In genomic region chr9:106692973-106693481, GRCm38 (mm10) we compare ENCODE assay signal across 25 mouse cellular contexts. TPM values are rescaled to one million over a fixed set of nuclear protein-coding genes. Genes with fewer than 3 reads are reported as not detected.
DNase-seq lines count a peak whose midpoint lies in the region; ATAC-seq lines count a peak whose summit lies in the region.
"Had no signal": no experiment of that assay in that cellular context is flagged by ENCODE, and none has a peak within 500 bp of the region (broad histone marks: within the 10 kb centered on the region; RNA-seq: fewer than 3 reads in every experiment).

No protein-coding gene starts in this region.

- H3K9ac ChIP-seq in hindbrain, embryonic 15.5 days = no peak overlapping the region
- H3K9ac ChIP-seq in neural tube, embryonic 13.5 days = no peak overlapping the region
- H3K9ac ChIP-seq: heart, embryonic 13.5 days; limb, embryonic 15.5 days; liver, embryonic 15.5 days; midbrain, embryonic 13.5 days; stomach, embryonic 15.5 days had no signal

- intact Hi-C loops in gastrocnemius, postnatal 14 days (cut with DNase I; ENCODE audit: low total_unique reads) = no loop called here

- H3K36me3 ChIP-seq in hindbrain, embryonic 15.5 days = peaks cover 26% of the 10 kb centered on the region
- H3K36me3 ChIP-seq in hindbrain, embryonic 10.5 days = peaks cover 68% of the 10 kb centered on the region
- H3K36me3 ChIP-seq in neural tube, embryonic 13.5 days = peaks cover 56% of the 10 kb centered on the region

- peak; percentile 68 for ATAC-seq in hindbrain, embryonic 15.5 days (ENCODE audit: low FRiP score, low read depth)
- peak; percentile 75 for ATAC-seq in neural tube, embryonic 13.5 days (ENCODE audit: low read depth)
- ATAC-seq: lung, postnatal 0 days; midbrain, embryonic 13.5 days had no signal

- H3K27me3 ChIP-seq in hindbrain, embryonic 15.5 days = no peaks in the 10 kb centered on the region
- H3K27me3 ChIP-seq in hindbrain, embryonic 10.5 days (ENCODE audit: insufficient read depth, poor library complexity, severe bottlenecking) = no peaks in the 10 kb centered on the region
- H3K27me3 ChIP-seq in neural tube, embryonic 13.5 days = no peaks in the 10 kb centered on the region
- H3K27me3 ChIP-seq: heart, embryonic 13.5 days; limb, embryonic 15.5 days; liver, embryonic 15.5 days; midbrain, embryonic 13.5 days; stomach, embryonic 15.5 days had no signal

- no peak overlapping the region for H3K4me2 ChIP-seq in hindbrain, embryonic 15.5 days
- H3K4me2 ChIP-seq in neural tube, embryonic 13.5 days = no peak overlapping the region
- H3K4me2 ChIP-seq: heart, embryonic 13.5 days; limb, embryonic 15.5 days; liver, embryonic 15.5 days; midbrain, embryonic 13.5 days; stomach, embryonic 15.5 days had no signal

- WGBS in hindbrain, embryonic 15.5 days = 77% methylated on average over 11 of the region's 11 CpGs
- WGBS in hindbrain, embryonic 10.5 days = 95% methylated on average over 11 of the region's 11 CpGs
- 90% methylated on average over 11 of the region's 11 CpGs for WGBS in neural tube, embryonic 13.5 days

- no peak overlapping the region for H3K4me3 ChIP-seq in hindbrain, embryonic 15.5 days
- no peak overlapping the region for H3K4me3 ChIP-seq in hindbrain, embryonic 10.5 days
- H3K4me3 ChIP-seq in neural tube, embryonic 13.5 days = no peak overlapping the region
- H3K4me3 ChIP-seq: forebrain, embryonic 10.5 days; heart, embryonic 13.5 days; limb, embryonic 15.5 days; liver, embryonic 15.5 days; midbrain, embryonic 13.5 days; stomach, embryonic 15.5 days had no signal

- DNase-seq in hindbrain, embryonic 10.5 days (ENCODE audit: low spot score) = no peak
- no peak for DNase-seq in neural tube, embryonic 10.5 days (ENCODE audit: extremely low spot score, low spot score)
- DNase-seq in gastrocnemius, postnatal 14 days = peak; percentile 66
- DNase-seq in retina, postnatal 7 days (ENCODE audit: low read depth, low spot score) = peak; percentile 31
- no peak for DNase-seq in natural killer cell, adult 2 months (ENCODE audit: low spot score in 2 of 2)
- DNase-seq: adrenal gland, adult 2 months; cerebellum, adult 18-20 months; kidney, adult 18-20 months; layer of hippocampus, postnatal 36 days; right cerebral cortex, postnatal 14 days; thymus, adult 2 months had no signal

- no peaks in the 10 kb centered on the region for H3K4me1 ChIP-seq in hindbrain, embryonic 15.5 days (replicated peaks)
- H3K4me1 ChIP-seq in hindbrain, embryonic 10.5 days (replicated peaks) = 0 out of 2 replicates have a peak, but pooled peaks cover 3% of the 10 kb centered on the region
- H3K4me1 ChIP-seq in neural tube, embryonic 13.5 days (replicated peaks) = no peaks in the 10 kb centered on the region
- H3K4me1 ChIP-seq: forebrain, embryonic 10.5 days; heart, embryonic 13.5 days; limb, embryonic 15.5 days; liver, embryonic 15.5 days; midbrain, embryonic 13.5 days; stomach, embryonic 15.5 days had no signal

- no peaks in the 10 kb centered on the region for H3K9me3 ChIP-seq in hindbrain, embryonic 15.5 days
- H3K9me3 ChIP-seq in hindbrain, embryonic 10.5 days = no peaks in the 10 kb centered on the region
- H3K9me3 ChIP-seq in neural tube, embryonic 13.5 days = no peaks in the 10 kb centered on the region
- H3K9me3 ChIP-seq: forebrain, embryonic 10.5 days; heart, embryonic 13.5 days; limb, embryonic 15.5 days; liver, embryonic 15.5 days; midbrain, embryonic 13.5 days; stomach, embryonic 15.5 days had no signal

- H3K27ac ChIP-seq in hindbrain, embryonic 15.5 days (replicated peaks) = no peak overlapping the region
- no peak overlapping the region for H3K27ac ChIP-seq in hindbrain, embryonic 10.5 days
- 0 out of 2 replicates have a peak overlapping the region, but pooled peaks have one; percentile 1 for H3K27ac ChIP-seq in neural tube, embryonic 13.5 days (replicated peaks)
- H3K27ac ChIP-seq: forebrain, embryonic 10.5 days; heart, embryonic 13.5 days; kidney, postnatal 0 days; limb, embryonic 15.5 days; liver, embryonic 15.5 days; midbrain, embryonic 13.5 days; stomach, embryonic 15.5 days had no signal

RNA-seq across cellular contexts. Expression of gene Tex264, which starts 7.3 kb away (rescaled TPM):
- polyA plus RNA-seq in hindbrain, embryonic 15.5 days (2015; fragmentation: Nextera tagmentation; extraction: Ambion mirVana) = 69.6 and 79.0 TPM in 2 replicates
- polyA plus RNA-seq in hindbrain, embryonic 10.5 days (2016; fragmentation: Nextera tagmentation; extraction: Ambion mirVana) = 31.3 and 31.6 TPM in 2 replicates
- polyA plus RNA-seq in neural tube, embryonic 13.5 days (2015; fragmentation: Nextera tagmentation; extraction: Ambion mirVana) = 52.6 and 57.4 TPM in 2 replicates
- total RNA-seq in gastrocnemius, postnatal 14 days (2021) = 10 to 100 TPM; 17.3 to 20.6 TPM

RNA-seq across cellular contexts. Expression of gene Grm2, which starts 37.1 kb away (rescaled TPM):
- 8.7 and 9.7 TPM in 2 replicates for polyA plus RNA-seq in hindbrain, embryonic 15.5 days (2015; fragmentation: Nextera tagmentation; extraction: Ambion mirVana)
- polyA plus RNA-seq in hindbrain, embryonic 10.5 days (2016; fragmentation: Nextera tagmentation; extraction: Ambion mirVana) = 21.5 and 25.9 TPM in 2 replicates
- 3.5 and 4.2 TPM in 2 replicates for polyA plus RNA-seq in neural tube, embryonic 13.5 days (2015; fragmentation: Nextera tagmentation; extraction: Ambion mirVana)
- total RNA-seq in gastrocnemius, postnatal 14 days (2021) = not detected
- total RNA-seq: adrenal gland, adult 2 months; granulocyte monocyte progenitor cell, adult 5-6 weeks; heart, postnatal 25 days; megakaryocyte progenitor cell, adult 5-6 weeks had no signal
- polyA plus RNA-seq: adrenal gland, adult 2 months; heart, embryonic 13.5 days; kidney, postnatal 0 days; liver, embryonic 15.5 days; lung, postnatal 0 days; stomach, embryonic 15.5 days; urinary bladder, adult 2 months had no signal

Comparison
In these comparisons a context has a peak if more than half of its experiments do, and no peak if none do; other contexts are left out.
1. DNase-seq: peak in gastrocnemius, postnatal 14 days (single experiment) and retina, postnatal 7 days (single experiment); none in hindbrain, embryonic 10.5 days (single experiment), neural tube, embryonic 10.5 days (single experiment) and natural killer cell, adult 2 months (0 of 2).